Mouse (Mus musculus) gastrocnemius, postnatal 4 days (tissue): ENCODE data around the gene Nek1. TPM values are rescaled to one million over a fixed set of nuclear protein-coding genes. Genes with fewer than 3 reads are reported as not detected.
A peak's percentile ranks its signal among the peaks of the same experiment; 100 is the strongest.
"Not testable (repeated sequence)": the region's sequence is repeated elsewhere in the genome, so short reads cannot be mapped to it uniquely, and the experiment has no call there.

Source experiments
- DNase-seq, 2 experiments: peaks; one replicate each; pipeline ENCODE4 v3.0.0; 2021 to 2022; ENCODE audit warnings: low spot score in 2 of 2, mixed read lengths in 2 of 2
- total RNA-seq, 2 experiments: library from RNA; stranded (reverse); gene quantifications; 2 replicates each; pipeline ENCODE4 v1.2.3; 2021

Nek1 gene
- total RNA-seq, 2 experiments from 2014 or later: 9.7 to 10.3 TPM

DNA sequence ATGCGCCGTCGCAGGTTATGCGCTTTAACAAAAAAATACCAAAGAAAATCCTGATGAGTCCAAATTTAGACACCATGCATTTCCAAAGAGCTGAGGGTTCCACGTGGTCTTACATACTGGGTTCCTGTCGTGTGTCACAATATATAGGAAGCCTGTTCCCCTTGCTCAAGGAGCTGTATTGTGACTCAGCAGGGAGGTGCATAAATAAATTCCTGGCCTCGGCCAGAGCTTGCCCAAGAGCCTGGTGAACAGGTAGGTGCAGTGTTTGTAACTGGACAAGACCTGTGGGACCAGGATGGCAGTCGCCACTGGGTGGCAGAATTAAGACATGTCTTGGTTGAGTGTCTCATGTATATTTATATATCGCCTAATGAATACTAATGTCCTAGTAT, 9.3 kb upstream of the Nek1 start:
- DNase-seq: peak in 1 of 2 experiments; percentile 23

GRCm38 (mm10) chr8:60984260-60985010, 8.6 kb upstream of the Nek1 start:
- DNase-seq: not testable (repeated sequence)

DNA sequence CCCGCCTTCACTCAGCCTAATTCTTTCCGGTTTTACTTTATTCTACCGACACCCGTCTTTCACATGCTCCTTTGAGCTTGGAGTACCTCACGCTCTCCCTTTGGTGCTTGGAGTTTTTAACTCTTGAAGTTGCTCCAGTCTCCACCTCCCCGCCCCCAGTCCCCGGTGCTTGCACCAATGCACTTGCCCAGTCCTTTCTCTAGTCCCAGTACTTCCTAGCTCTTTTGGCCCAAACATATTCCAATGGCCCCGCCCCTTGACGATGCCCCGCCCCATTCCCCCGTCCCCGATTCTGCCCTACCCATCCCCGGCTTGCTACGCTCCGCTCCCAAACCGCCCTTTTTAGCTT, 460 bp upstream of the Nek1 start:
- peak; percentile 62 to 83 for DNase-seq

GRCm38 (mm10) chr8:60993639-60993986, 618 bp downstream of the Nek1 start:
- DNase-seq: no peak

- no peak for DNase-seq
These were observed 3.5 kb downstream of the Nek1 start for GRCm38 (mm10) chr8:60996468-60996867.

DNA sequence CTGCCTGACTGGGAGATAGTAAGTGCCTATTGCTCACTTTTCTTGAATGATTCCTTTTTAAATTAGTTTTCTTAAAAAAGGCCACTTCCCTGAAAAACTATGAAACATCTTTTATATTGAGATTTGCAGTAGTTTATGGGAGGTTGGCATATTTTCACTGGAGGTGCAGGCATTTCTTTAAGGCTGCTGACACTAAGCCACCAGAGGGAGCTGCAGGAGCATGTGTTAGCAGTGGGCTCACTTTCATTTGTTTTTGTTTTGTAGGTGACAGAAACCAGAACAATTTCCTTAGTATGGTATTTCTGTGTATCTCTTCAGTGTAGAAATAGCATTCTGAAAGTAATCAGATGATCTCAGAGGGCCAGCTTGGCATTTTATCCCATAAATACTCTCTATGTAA, 49.0 kb downstream of the Nek1 start:
- DNase-seq: peak in 1 of 2 experiments; percentile 54

DNA sequence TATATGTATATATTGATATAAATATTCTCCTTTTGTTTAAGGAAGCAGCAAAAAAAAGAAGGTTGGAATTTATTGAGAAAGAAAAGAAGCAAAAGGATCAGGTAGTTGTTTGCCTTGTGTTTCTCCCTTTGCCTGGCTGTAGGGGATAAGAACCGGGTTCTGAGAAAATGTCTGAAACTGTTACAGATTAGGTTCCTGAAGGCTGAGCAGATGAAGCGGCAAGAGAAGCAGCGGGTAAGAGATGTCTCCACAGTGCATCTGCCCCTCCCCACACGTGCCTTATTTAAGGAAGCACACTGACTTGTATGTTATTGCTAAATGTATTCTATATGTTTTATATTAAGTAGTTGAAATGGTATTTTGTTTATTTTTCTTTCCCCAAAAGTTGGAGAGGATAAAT, 50.9 kb downstream of the Nek1 start:
- DNase-seq: no peak

DNA sequence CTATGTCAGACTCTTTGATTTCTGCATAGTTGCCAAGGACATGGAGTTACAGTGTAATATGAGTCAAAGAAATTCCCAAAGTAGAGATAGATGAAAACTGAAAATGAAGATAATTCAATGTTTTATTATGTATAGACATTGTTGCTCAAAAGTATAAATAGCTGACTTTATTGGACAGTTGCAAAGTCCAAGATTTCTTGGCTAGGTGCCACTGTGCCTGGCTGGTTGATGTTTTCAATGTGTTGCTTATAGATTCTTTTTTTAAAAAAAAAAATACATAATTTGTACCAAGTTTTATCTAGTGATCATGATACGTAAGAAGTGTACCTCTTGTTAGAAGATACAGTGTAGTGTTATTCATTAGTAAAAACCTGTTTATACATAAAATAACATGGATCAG, 53.8 kb downstream of the Nek1 start:
- DNase-seq: no peak

GRCm38 (mm10) chr8:61053017-61053416, 60.0 kb downstream of the Nek1 start:
- no peak for DNase-seq

- DNase-seq: no peak
These were observed 61.3 kb downstream of the Nek1 start for GRCm38 (mm10) chr8:61054313-61054712.

DNA sequence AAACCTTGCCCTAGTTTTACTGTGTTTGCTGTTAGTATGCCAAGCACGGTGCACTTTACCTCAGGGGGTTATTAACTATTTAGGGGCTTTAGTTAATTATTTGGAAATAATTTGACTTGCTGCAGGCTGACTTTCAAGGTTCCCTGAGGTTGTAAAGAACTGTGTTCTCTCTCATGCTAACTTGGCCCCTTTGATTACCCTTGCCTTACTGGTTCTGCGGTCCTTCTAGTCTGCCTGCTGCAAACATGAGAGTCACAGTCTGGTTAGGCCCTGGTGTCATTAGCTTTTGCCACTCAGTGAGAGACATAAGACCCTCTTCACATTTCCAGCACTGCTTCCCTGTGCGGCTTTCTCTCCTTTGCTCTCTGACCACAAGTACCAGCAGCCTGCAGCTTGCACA, 64.0 kb downstream of the Nek1 start:
- DNase-seq: no peak

DNA sequence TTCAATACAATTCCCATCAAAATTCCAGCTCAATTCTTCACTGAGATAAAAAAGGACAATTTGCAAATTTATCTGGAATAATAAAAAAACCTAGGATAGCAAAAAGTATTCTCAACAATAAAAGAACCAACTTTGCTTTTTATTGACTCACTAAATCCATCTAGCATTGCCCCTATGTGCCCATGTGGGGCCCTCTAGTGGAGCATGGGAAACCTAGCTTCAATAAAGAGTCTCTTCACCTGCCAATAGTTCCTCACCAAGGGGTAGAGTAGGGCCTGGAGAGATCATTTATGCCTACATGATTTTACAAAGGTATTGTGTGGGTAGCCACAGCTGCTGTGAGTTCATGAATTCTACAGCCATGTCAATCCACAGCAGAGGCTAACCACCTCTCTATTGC, 66.1 kb downstream of the Nek1 start:
- DNase-seq: no peak

DNA sequence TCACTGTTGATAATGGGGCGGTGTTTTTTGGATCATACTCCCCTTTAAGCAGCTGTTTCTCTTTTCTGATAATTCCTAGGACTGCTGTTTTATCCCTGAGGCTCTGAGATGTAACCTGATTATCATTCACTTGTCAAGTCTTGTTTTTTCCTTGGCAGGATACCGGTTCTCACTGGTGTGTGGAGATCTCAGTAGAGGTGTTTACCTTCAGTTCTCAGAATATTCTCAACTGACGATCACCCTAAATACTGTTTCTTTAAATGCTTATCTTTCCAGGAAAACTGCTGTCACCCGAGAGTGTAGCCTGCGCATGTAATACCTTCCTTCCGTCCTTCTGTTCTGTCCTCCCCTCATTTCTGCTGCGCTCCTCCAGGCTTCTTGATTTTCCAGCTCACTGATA, 67.4 kb downstream of the Nek1 start:
- no peak for DNase-seq

- no peak for DNase-seq
These were observed 82.1 kb downstream of the Nek1 start for GRCm38 (mm10) chr8:61075059-61075458.

DNA sequence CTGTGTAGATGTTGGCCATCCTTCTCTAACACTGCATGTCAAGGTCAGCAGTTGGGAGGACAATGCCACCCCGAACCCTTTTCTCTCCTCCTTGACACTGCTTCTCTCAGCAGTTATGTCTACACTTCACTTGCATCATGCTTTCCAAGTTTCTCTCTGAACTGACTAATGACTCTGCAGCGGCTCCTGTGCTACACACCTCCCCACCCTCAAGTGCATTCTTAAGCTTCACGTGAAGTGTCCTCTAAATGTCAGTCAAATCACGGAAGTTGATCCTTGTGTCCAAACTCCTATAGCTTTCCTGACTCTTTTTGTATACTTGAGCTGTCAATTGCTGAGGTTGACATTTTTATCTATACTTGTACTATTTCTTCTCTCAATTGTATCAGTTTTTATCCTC, 117.5 kb downstream of the Nek1 start:
- DNase-seq: no peak

DNA sequence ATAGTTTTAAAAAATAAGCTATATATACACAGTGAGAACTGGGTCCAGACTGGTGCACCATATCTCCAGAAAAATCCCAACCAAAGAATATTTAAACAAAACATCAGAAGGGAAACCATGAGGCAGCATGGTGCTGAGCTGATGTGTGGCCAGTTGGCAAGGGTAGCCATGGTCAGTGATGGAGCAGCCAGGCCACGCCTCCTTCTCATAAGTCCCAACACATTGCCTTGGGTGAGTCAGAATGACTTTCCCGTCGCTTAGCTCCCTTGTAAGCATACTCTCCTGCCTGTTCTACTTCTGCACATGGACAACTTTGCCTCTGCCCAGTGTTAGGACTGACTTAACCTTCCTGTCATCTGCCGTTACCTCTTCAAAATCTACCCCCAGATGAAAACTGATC, 118.9 kb downstream of the Nek1 start:
- DNase-seq: no peak

GRCm38 (mm10) chr8:61121631-61122030, 128.6 kb downstream of the Nek1 start:
- no peak for DNase-seq

DNA sequence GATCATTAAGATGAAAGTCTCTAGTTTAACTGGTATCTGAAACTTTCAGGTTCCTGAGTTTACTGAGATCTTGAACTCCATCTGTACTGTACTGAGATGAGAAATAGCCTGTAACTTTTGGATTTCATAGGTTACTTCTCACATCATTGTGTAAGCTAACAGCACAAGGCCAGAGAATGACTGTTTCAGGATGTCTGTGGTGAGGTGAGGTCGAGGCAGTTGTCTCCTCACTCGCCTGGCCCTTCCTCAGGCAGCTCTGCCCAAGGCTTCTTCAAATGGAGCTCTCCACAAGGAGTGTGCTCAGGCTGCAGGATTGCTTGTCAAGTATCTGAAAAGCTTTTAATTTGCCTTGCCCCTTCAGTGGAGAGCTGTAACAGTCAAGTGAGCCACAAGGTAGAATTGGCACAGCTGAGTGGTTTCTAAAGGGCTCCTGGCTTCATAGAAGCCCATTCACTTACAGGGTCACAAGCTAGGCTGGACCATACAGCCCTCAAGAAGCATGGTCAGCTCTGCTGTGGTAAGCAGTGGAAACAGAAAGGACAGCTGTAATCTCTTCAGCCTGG, 134.4 kb downstream of the Nek1 start:
- DNase-seq: no peak

DNA sequence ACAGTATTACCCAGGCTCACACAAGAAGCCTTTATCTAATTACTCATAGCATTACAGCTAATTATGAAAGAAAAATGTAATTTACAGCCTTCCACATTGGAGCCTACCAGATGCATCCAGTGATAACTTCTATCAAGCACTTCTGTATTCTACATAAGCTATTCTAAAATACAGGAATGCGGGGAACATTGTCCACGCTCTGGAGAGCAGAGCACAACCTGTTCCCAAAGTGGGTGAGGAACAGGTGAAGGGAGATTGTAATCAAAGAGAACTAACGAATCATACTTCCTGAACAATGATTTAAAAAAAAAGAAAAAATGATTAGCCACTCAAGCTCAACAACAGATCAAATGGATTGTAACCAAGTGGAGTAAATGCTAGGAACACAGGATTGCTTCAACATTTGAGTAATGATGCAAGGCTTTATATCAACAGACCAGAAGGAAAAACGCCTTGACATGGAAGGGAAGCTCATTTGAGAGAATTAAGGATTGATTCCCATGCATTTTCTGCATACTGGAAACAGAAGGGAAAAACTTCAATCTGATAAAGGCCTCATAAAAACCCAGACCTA, 139.7 kb downstream of the Nek1 start:
- no peak for DNase-seq

- no peak for DNase-seq
These were observed 148.9 kb downstream of the Nek1 start for GRCm38 (mm10) chr8:61141869-61142268.

GRCm38 (mm10) chr8:61142302-61142701, 149.3 kb downstream of the Nek1 start:
- no peak for DNase-seq

DNA sequence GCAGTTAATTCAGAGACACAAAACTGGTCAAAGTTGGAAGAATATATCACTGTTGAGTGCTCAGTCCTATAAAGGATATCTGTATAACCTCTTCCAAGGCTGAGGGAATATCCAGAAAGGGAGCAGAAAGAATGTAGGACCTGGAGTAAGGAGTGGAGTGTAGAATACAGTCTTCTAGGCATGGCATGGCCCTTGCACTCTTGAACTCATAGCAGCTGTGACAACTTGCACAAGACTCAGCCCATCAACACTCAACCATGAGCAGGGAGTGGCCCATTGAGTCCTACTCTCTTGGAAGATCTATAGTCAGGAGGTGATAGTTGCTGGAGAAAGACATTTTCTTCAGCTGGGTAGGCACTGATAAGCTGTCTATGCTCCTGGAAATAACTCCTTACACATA, 149.8 kb downstream of the Nek1 start:
- no peak for DNase-seq

DNA sequence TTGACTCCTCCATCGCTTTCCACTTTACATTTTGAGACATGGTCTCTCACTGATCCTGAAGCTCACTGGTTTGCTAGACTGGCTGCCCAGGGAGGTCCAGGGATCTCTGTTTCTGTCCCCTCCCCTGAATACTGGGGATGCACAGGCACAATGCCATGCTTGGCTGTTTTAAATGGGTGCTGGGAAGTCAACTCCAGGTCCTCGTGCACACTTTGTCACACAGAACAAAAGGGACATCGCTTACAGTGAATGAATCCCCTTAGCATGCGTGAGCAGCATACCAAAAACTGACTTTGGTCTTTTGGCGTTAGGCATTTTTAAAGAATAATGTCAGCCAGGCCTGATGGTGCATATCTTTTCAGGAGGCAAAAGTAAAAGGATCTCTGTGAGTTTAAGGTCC, 155.7 kb downstream of the Nek1 start:
- no peak for DNase-seq
